ENCODE assay signal across 16 mouse cellular contexts in genomic region chr9:11871489-11871888, GRCm38 (mm10).
"Had no signal": no experiment of that assay in that cellular context is flagged by ENCODE, and none has a peak within 500 bp of the region (broad histone marks: within the 10 kb centered on the region; RNA-seq: fewer than 3 reads in every experiment).

No protein-coding gene starts in this region.

- H3K27me3 ChIP-seq: neural tube, embryonic 13.5 days; neural tube, embryonic 15.5 days; stomach, embryonic 15.5 days had no signal

- H3K4me1 ChIP-seq: neural tube, embryonic 13.5 days; neural tube, embryonic 15.5 days; stomach, embryonic 15.5 days had no signal

- H3K4me3 ChIP-seq: neural tube, embryonic 13.5 days; neural tube, embryonic 15.5 days; stomach, embryonic 15.5 days had no signal

- H3K27ac ChIP-seq: neural tube, embryonic 13.5 days; neural tube, embryonic 15.5 days; stomach, embryonic 15.5 days; stomach, postnatal 0 days had no signal

- H3K9me3 ChIP-seq: neural tube, embryonic 13.5 days; neural tube, embryonic 15.5 days; stomach, embryonic 15.5 days had no signal

- H3K9ac ChIP-seq: neural tube, embryonic 13.5 days; neural tube, embryonic 15.5 days; stomach, embryonic 15.5 days had no signal

- H3K36me3 ChIP-seq: neural tube, embryonic 13.5 days; neural tube, embryonic 15.5 days; stomach, embryonic 15.5 days had no signal

- DNase-seq: retina, postnatal 1 day; right cerebral cortex, adult 18-20 months; right cerebral cortex, postnatal 14 days; right cerebral cortex, postnatal 25 days; right cerebral cortex, postnatal 4 days; spleen, adult 18-20 months; thymus, adult 18-20 months; thymus, adult 2 months; thymus, postnatal 14 days; thymus, postnatal 25 days; thymus, postnatal 36 days; thymus, postnatal 4 days had no signal
